Mouse (Mus musculus): ENCODE data around the gene A3galt2. TPM values are rescaled to one million over a fixed set of nuclear protein-coding genes. Genes with fewer than 3 reads are reported as not detected.

The A3galt2 gene
- polyA plus RNA-seq, 1 experiment from 2014 or later: 0.27 TPM

- H3K27ac ChIP-seq (ENCODE audit: low read depth, low read length): peak overlapping the region; percentile 45; the same call in 1 of the 2 replicates
- H3K36me3 ChIP-seq (ENCODE audit: control insufficient read depth, insufficient read depth, low read length): peaks cover 27% of the 10 kb centered on the region; the same call in 1 of the 2 replicates
- DNase-seq (ENCODE audit: low spot score) (no peak), ATAC-seq (no peak)
- 38% methylated on average over 6 of the region's 6 CpGs for WGBS
- peaks cover 57% of the 10 kb centered on the region for H3K4me1 ChIP-seq (ENCODE audit: control insufficient read depth, insufficient read depth, low read length)
- H3K9me3 ChIP-seq (replicated peaks; ENCODE audit: control insufficient read depth, low read length): no peaks in the 10 kb centered on the region
- H3K4me3 ChIP-seq (ENCODE audit: low read depth, low read length): peak overlapping the region; percentile 99
- H3K4me2 ChIP-seq (ENCODE audit: low read length): peak overlapping the region; percentile 73
- H3K27me3 ChIP-seq (replicated peaks; ENCODE audit: control insufficient read depth, insufficient read depth, low read length): no peaks in the 10 kb centered on the region
- H3K9ac ChIP-seq (ENCODE audit: low read length): peak overlapping the region; percentile 100
Observed at GRCm38 (mm10) chr4:128730271-128730670, 24.9 kb upstream of the A3galt2 start.

GRCm38 (mm10) chr4:128732794-128733193, 22.4 kb upstream of the A3galt2 start:
- DNase-seq (ENCODE audit: low spot score) (no peak), ATAC-seq (no peak)
- no peak overlapping the region for H3K4me3 ChIP-seq (ENCODE audit: low read depth, low read length)
- WGBS: 50% methylated on average over 5 of the region's 5 CpGs
- H3K9ac ChIP-seq (ENCODE audit: low read length): no peak overlapping the region
- H3K4me1 ChIP-seq (ENCODE audit: control insufficient read depth, insufficient read depth, low read length): peaks cover 75% of the 10 kb centered on the region
- H3K27me3 ChIP-seq (replicated peaks; ENCODE audit: control insufficient read depth, insufficient read depth, low read length): no peaks in the 10 kb centered on the region
- H3K4me2 ChIP-seq (ENCODE audit: low read length): peak overlapping the region; percentile 45; the same call in 1 of the 2 replicates
- peak overlapping the region; percentile 48; the same call in 1 of the 2 replicates for H3K27ac ChIP-seq (ENCODE audit: low read depth, low read length)
- H3K36me3 ChIP-seq (ENCODE audit: control insufficient read depth, insufficient read depth, low read length): peaks cover 31% of the 10 kb centered on the region; the same call in 1 of the 2 replicates
- H3K9me3 ChIP-seq (replicated peaks; ENCODE audit: control insufficient read depth, low read length): no peaks in the 10 kb centered on the region

- H3K9ac ChIP-seq (ENCODE audit: low read length): peak overlapping the region; percentile 32
- H3K36me3 ChIP-seq (ENCODE audit: control insufficient read depth, insufficient read depth, low read length): peaks cover 35% of the 10 kb centered on the region; the same call in 1 of the 2 replicates
- H3K9me3 ChIP-seq (replicated peaks; ENCODE audit: control insufficient read depth, low read length): no peaks in the 10 kb centered on the region
- DNase-seq (ENCODE audit: low spot score): no peak
- ATAC-seq: no peak
- peaks cover 81% of the 10 kb centered on the region for H3K4me1 ChIP-seq (ENCODE audit: control insufficient read depth, insufficient read depth, low read length)
- H3K4me3 ChIP-seq (ENCODE audit: low read depth, low read length): 0 out of 2 replicates have a peak overlapping the region, but pooled peaks have one; percentile 2
- WGBS: 34% methylated on average over 6 of the region's 6 CpGs
- peak overlapping the region; percentile 82 for H3K27ac ChIP-seq (ENCODE audit: low read depth, low read length)
- no peaks in the 10 kb centered on the region for H3K27me3 ChIP-seq (replicated peaks; ENCODE audit: control insufficient read depth, insufficient read depth, low read length)
- H3K4me2 ChIP-seq (ENCODE audit: low read length): peak overlapping the region; percentile 45
Observed at GRCm38 (mm10) chr4:128733496-128733895, 21.7 kb upstream of the A3galt2 start.

GRCm38 (mm10) chr4:128734217-128734616, 20.9 kb upstream of the A3galt2 start:
- H3K4me2 ChIP-seq (ENCODE audit: low read length): peak overlapping the region; percentile 45
- 0 out of 2 replicates have a peak overlapping the region, but pooled peaks have one; percentile 0 for H3K4me3 ChIP-seq (ENCODE audit: low read depth, low read length)
- peaks cover 35% of the 10 kb centered on the region; the same call in 1 of the 2 replicates for H3K36me3 ChIP-seq (ENCODE audit: control insufficient read depth, insufficient read depth, low read length)
- WGBS: 7% methylated on average over 5 of the region's 5 CpGs
- DNase-seq (ENCODE audit: low spot score) (peak; percentile 86), ATAC-seq (peak; percentile 65)
- H3K4me1 ChIP-seq (ENCODE audit: control insufficient read depth, insufficient read depth, low read length): peaks cover 81% of the 10 kb centered on the region
- H3K27ac ChIP-seq (ENCODE audit: low read depth, low read length): peak overlapping the region; percentile 82
- H3K27me3 ChIP-seq (replicated peaks; ENCODE audit: control insufficient read depth, insufficient read depth, low read length): no peaks in the 10 kb centered on the region
- H3K9me3 ChIP-seq (replicated peaks; ENCODE audit: control insufficient read depth, low read length): no peaks in the 10 kb centered on the region
- peak overlapping the region; percentile 32 for H3K9ac ChIP-seq (ENCODE audit: low read length)

- ATAC-seq: no peak
- 53% methylated on average over 18 of the region's 18 CpGs for whole genome bisulfite sequencing
- peak overlapping the region; percentile 32 for H3K9ac ChIP-seq (ENCODE audit: low read length)
Observed at GRCm38 (mm10) chr4:128734721-128735671, 20.2 kb upstream of the A3galt2 start.

GRCm38 (mm10) chr4:128737137-128737589, 18.0 kb upstream of the A3galt2 start:
- Histone ChIP-seq H3K4me2 (ENCODE audit: low read length) (peak overlapping the region; percentile 45), H3K27ac (ENCODE audit: low read depth, low read length) (peak overlapping the region; percentile 92), H3K36me3 (ENCODE audit: control insufficient read depth, insufficient read depth, low read length) (peaks cover 22% of the 10 kb centered on the region; the same call in 1 of the 2 replicates), H3K4me3 (ENCODE audit: low read depth, low read length) (no peak overlapping the region), H3K4me1 (ENCODE audit: control insufficient read depth, insufficient read depth, low read length) (peaks cover 60% of the 10 kb centered on the region), H3K9me3 (replicated peaks; ENCODE audit: control insufficient read depth, low read length) (no peaks in the 10 kb centered on the region), H3K9ac (ENCODE audit: low read length) (peak overlapping the region; percentile 62), H3K27me3 (replicated peaks; ENCODE audit: control insufficient read depth, insufficient read depth, low read length) (no peaks in the 10 kb centered on the region)
- peak; percentile 82 for DNase-seq (ENCODE audit: low spot score)
- peak; percentile 56 for ATAC-seq
- WGBS: 2% methylated on average over 6 of the region's 6 CpGs

More at GRCm38 (mm10) chr4:128734721-128735671, 20.2 kb upstream of the A3galt2 start:
- Histone ChIP-seq H3K36me3 (ENCODE audit: control insufficient read depth, insufficient read depth, low read length) (peaks cover 35% of the 10 kb centered on the region; the same call in 1 of the 2 replicates), H3K9me3 (replicated peaks; ENCODE audit: control insufficient read depth, low read length) (no peaks in the 10 kb centered on the region), H3K4me2 (ENCODE audit: low read length) (peak overlapping the region; percentile 45), H3K27me3 (replicated peaks; ENCODE audit: control insufficient read depth, insufficient read depth, low read length) (no peaks in the 10 kb centered on the region), H3K4me3 (ENCODE audit: low read depth, low read length) (no peak overlapping the region), H3K4me1 (ENCODE audit: control insufficient read depth, insufficient read depth, low read length) (peaks cover 75% of the 10 kb centered on the region), H3K27ac (ENCODE audit: low read depth, low read length) (peak overlapping the region; percentile 92)
- no peak for DNase-seq (ENCODE audit: low spot score)

GRCm38 (mm10) chr4:128737825-128738610, 17.1 kb upstream of the A3galt2 start:
- H3K4me3 ChIP-seq (ENCODE audit: low read depth, low read length): no peak overlapping the region
- peak overlapping the region; percentile 47 for H3K9ac ChIP-seq (ENCODE audit: low read length)
- ATAC-seq: no peak
- H3K4me1 ChIP-seq (ENCODE audit: control insufficient read depth, insufficient read depth, low read length): peaks cover 60% of the 10 kb centered on the region
- peaks cover 28% of the 10 kb centered on the region; the same call in 1 of the 2 replicates for H3K36me3 ChIP-seq (ENCODE audit: control insufficient read depth, insufficient read depth, low read length)
- H3K27ac ChIP-seq (ENCODE audit: low read depth, low read length): peak overlapping the region; percentile 92
- H3K4me2 ChIP-seq (ENCODE audit: low read length): peak overlapping the region; percentile 45
- H3K9me3 ChIP-seq (replicated peaks; ENCODE audit: control insufficient read depth, low read length): no peaks in the 10 kb centered on the region
- H3K27me3 ChIP-seq (replicated peaks; ENCODE audit: control insufficient read depth, insufficient read depth, low read length): no peaks in the 10 kb centered on the region
- 19% methylated on average over 14 of the region's 14 CpGs for WGBS
- no peak for DNase-seq (ENCODE audit: low spot score)

- H3K9ac ChIP-seq (ENCODE audit: low read length): no peak overlapping the region
- DNase-seq (ENCODE audit: low spot score) (no peak), ATAC-seq (no peak)
- 61% methylated on average over 1 of the region's 1 CpGs for WGBS
- peaks cover 31% of the 10 kb centered on the region for H3K4me1 ChIP-seq (ENCODE audit: control insufficient read depth, insufficient read depth, low read length)
- no peak overlapping the region for H3K4me3 ChIP-seq (ENCODE audit: low read depth, low read length)
- no peak overlapping the region for H3K4me2 ChIP-seq (ENCODE audit: low read length)
- H3K27ac ChIP-seq (ENCODE audit: low read depth, low read length): no peak overlapping the region
- H3K9me3 ChIP-seq (replicated peaks; ENCODE audit: control insufficient read depth, low read length): no peaks in the 10 kb centered on the region
- no peaks in the 10 kb centered on the region for H3K27me3 ChIP-seq (replicated peaks; ENCODE audit: control insufficient read depth, insufficient read depth, low read length)
- H3K36me3 ChIP-seq (ENCODE audit: control insufficient read depth, insufficient read depth, low read length): peaks cover 40% of the 10 kb centered on the region
Observed at GRCm38 (mm10) chr4:128740878-128741277, 14.3 kb upstream of the A3galt2 start.
